Mouse (Mus musculus) left cerebral cortex, postnatal 14 days (tissue): Measurements from ENCODE around the gene Ttc26. TPM values are rescaled to one million over a fixed set of nuclear protein-coding genes. Genes with fewer than 3 reads are reported as not detected.
"Not testable (repeated sequence)": the region's sequence is repeated elsewhere in the genome, so short reads cannot be mapped to it uniquely, and the experiment has no call there.

Experiments
- DNase-seq, 2 experiments: peaks; one replicate each; pipeline ENCODE4 v3.0.0; 2021 to 2022; ENCODE audit warnings: low spot score in 2 of 2, mixed read lengths in 1 of 2
- intact Hi-C: fragments of 180-260 bp; cut with DNase I; formaldehyde crosslinking; loops from one replicate; pipeline ENCODE4 v1.15.1; 2025
- total RNA-seq, 2 experiments: library from RNA; stranded (reverse); gene quantifications; 2 replicates each; pipeline ENCODE4 v1.2.3; 2021

Ttc26 gene
- total RNA-seq, 2 experiments from 2014 or later = 8.6 to 10.6 TPM

GRCm38 (mm10) chr6:38354723-38355353 lies 26.4 kb upstream of the Ttc26 start:
- intact Hi-C loops = no loop called here
- no peak for DNase-seq

DNA sequence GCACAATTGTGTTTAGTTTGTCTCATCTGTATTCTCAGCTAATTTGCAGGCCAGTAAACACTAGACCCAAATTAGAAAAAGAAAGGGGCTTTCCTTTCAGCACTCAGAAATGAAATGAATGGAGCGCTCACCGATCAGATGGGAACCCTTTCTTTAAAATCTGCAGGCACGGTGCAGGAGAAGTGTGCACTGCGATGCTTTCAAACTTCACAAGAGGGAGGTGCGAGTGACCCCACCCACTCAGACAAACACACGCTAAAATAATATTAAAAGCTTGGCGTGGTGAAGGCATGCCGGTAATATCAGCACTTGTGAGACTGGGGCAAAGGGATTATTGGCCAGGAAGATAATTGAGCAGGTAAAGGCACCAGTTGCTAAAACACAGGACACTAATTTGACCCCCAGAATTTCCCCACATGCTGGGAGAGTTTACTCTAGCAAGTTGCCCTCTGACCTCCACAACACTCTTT lies 25.9 kb upstream of the Ttc26 start:
- intact Hi-C loops = no loop called here
- no peak for DNase-seq

GRCm38 (mm10) chr6:38355862-38356261 lies 25.4 kb upstream of the Ttc26 start:
- intact Hi-C loops = no loop called here
- no peak for DNase-seq

- intact Hi-C loops, DNase-seq: not testable (repeated sequence)
These were observed 24.4 kb upstream of the Ttc26 start for GRCm38 (mm10) chr6:38356661-38357433.

GRCm38 (mm10) chr6:38357603-38358252 lies 23.5 kb upstream of the Ttc26 start:
- intact Hi-C loops = no loop called here
- no peak for DNase-seq

GRCm38 (mm10) chr6:38358253-38359027 lies 22.8 kb upstream of the Ttc26 start:
- intact Hi-C loops = no loop called here
- DNase-seq = no peak

DNA sequence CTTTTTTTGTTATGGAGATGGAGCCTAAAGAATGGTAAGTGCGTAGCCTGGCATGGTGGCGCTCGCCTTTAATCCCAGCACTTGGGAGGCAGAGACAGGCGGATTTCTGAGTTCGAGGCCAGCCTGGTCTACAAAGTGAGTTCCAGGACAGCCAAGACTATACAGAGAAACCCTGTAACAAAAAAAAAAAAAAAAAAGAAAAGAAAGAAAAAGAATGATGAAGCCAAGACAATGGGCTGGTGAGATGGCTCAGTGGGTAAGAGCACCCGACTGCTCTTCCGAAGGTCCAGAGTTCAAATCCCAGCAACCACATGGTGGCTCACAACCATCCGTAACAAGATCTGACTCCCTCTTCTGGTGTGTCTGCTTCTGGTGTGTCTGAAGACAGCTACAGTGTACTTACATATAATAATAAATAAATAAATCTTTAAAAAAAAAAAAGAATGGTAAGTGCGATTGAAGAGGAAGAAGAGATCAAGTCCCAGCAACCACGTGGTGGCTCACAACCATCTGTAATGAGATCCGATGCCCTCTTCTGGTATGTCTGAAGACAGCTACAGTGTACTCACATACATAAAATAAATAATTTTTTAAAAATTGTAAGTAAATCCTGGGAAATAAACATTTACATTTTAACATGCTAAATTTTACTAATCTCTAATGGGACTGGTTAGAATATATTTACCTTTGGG lies 22.1 kb upstream of the Ttc26 start:
- intact Hi-C loops, DNase-seq: not testable (repeated sequence)

DNA sequence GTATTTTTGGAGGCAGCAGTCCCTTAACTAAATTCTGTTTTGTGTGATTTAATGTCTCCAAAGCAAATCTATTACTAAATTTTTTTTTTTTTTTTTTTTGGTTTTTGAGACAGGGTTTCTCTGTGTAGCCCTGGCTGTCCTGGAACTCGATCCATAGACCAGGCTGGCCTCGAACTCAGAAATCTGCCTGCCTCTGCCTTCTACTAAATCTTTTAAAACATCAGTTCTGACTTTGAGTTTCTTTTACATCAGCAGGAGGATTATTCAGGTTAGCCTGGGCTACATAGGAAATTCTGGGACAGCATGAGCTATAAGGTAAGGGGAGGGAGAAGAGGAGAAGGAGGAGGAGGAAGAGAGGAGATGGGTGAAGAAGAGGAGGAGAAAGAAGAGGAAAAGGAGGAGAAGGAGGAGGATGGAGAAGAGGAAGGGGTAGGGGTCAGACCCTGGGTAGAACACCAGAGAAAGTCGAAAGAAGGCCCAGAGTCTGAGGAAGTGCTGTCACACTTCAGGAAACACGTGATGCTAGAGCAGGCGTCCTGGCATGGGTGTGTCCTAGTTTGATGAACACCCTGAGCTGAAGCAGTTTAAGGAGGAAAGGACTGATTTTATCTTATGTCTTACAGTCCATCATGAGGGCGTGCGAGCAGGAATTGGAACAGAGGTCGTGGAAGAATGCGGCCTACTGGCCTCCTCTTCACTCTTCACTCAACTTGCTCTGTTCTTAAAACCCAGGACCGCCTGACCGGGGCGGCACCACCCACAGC lies 21.4 kb upstream of the Ttc26 start:
- no peak for DNase-seq
- intact Hi-C loops = no loop called here

DNA sequence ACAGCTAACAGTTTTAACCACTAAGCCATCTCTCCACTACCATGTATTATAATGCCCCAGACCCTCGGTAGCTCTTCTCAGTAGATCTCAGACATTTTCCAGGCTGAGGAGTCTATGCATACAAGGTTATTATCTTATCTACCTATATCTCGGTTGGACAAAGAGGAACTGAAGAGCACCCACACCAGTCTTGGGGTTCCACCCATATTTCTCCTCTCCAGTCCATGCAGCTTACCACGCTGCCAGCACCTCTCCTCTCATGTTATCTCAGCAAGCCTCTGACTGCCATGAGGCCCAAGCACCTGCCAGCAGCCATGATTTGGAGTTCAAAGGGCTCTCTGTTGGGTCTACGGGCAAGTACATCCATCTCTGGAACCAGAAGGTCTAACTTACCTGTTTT lies 20.2 kb upstream of the Ttc26 start:
- intact Hi-C loops = no loop called here

DNA sequence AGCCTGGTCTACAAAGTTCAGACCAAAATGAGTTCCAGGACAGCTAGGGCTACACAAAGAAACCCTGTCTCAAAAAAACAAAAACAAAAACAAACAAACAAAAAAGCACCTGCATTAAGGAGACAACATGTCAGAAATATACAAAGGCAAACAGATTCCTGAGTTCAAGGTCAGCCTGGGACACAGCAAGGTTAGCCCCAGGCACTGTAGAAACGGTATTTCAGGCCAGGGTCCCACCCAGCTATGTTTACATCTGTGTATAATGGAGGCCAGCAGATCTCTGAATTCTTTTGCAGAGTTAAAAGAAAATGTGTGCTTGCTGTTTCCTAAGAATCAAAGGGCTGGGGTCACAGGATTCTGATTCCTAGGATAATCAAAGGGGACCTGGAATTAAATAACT lies 19.3 kb upstream of the Ttc26 start:
- DNase-seq = no peak
- intact Hi-C loops = no loop called here

More for the DNA sequence above, 20.2 kb upstream of the Ttc26 start:
- DNase-seq = no peak

GRCm38 (mm10) chr6:38363370-38363769 lies 17.9 kb upstream of the Ttc26 start:
- DNase-seq = no peak
- intact Hi-C loops = no loop called here

DNA sequence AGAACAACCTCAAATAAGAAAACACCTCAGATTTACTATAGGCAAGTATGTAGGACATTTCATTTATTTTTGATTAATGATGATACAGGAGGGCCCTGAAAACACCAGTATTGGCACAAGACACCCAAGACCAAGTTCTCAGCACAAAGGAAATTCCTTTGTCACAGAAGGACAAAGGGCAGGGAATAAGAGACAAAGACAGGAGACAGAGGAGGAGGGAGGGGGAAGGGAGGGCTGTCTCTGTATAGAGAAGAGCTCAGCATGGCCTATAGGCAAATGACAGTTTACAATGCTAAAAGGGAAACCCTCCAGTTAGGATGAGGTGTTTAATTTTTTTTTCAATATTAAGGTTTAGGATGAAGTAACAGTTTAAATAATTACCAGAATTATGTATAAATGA lies 17.1 kb upstream of the Ttc26 start:
- DNase-seq = no peak
- intact Hi-C loops = no loop called here

DNA sequence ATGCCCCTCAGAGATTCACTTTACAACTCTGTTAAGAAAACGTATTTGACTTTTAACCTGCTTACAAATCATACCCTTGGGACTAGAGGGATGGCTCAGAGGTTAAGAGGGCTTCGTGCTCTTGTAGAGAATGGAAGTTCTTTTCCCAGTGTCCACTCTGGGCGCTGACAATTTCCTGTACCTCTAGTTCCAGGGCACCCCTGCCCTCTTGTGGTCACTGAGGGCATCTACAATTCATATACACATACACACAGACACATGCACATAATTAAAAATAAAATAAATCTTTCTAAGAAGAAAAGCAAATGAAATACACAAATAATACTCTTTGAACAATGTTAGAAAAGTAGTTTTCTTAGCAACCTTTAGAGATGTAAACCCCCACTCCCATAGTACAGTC lies 11.3 kb upstream of the Ttc26 start:
- intact Hi-C loops = no loop called here
- no peak for DNase-seq

DNA sequence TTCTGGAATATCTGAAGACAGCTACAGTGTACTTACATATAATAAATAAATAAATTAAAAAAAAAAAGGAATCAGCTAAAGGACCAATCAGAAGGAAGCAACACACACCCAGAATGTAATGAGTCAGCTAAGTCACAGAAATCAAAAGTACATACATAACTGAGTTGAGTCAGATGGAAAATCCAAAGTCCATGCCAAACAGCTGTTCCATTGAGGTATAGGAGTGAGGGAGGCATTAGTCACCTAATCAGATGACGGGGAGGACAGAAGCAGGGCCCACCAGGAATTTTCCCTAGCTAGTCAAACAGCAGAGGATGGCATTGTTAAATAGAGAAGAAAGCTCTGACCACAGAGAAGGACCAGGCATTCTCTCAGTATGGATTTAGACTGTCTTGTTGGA lies 7.0 kb upstream of the Ttc26 start:
- DNase-seq = no peak
- intact Hi-C loops = no loop called here

DNA sequence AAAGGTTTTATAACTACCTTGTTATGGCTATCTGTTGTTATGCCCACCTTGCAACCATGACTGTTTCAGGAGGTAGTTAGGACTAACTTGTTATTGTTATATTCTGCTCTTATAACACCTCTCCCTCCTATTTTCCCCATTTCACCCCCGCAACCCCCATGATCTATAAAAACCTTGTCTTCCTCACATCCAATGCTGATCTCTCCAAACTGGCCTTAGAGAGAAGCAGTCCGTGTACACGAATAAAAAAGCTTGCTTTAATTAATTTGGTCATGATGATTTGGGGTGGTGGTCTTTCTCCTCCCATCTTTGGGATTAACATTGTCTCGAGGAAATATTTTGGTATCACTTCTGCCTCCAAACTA lies 523 bp upstream of the Ttc26 start:
- intact Hi-C loops = loop anchor here (5.0 kb wide), 1 partner anchor 52 kb away; the partner anchor contains the start of gene Ubn2
- DNase-seq = no peak

GRCm38 (mm10) chr6:38389671-38390070 lies 8.4 kb downstream of the Ttc26 start:
- intact Hi-C loops = no loop called here
- DNase-seq = peak; percentile 38 to 62

- intact Hi-C loops = loop anchor here (5.0 kb wide), 1 partner anchor 50 kb away; the partner anchor contains the start of gene Ttc26
These were observed 51.2 kb downstream of the Ttc26 start for GRCm38 (mm10) chr6:38432457-38432856.

GRCm38 (mm10) chr6:38433261-38434033 lies 52.2 kb downstream of the Ttc26 start, which contains the start of gene Ubn2:
Gene Ubn2 (plus strand): TSS chr6:38433950.
- intact Hi-C loops = loop anchor here (5.0 kb wide), 1 partner anchor 51 kb away; the partner anchor contains the start of gene Ttc26
- peak; percentile 98 to 99 for DNase-seq

More at GRCm38 (mm10) chr6:38432457-38432856, 51.2 kb downstream of the Ttc26 start:
- DNase-seq = not testable (repeated sequence)
